Mouse (Mus musculus): ENCODE measurements around the gene Dcps. TPM values are rescaled to one million over a fixed set of nuclear protein-coding genes. Genes with fewer than 3 reads are reported as not detected.

Dcps gene
- polyA plus RNA-seq, 1 experiment from 2014 or later = 85.6 TPM

DNA sequence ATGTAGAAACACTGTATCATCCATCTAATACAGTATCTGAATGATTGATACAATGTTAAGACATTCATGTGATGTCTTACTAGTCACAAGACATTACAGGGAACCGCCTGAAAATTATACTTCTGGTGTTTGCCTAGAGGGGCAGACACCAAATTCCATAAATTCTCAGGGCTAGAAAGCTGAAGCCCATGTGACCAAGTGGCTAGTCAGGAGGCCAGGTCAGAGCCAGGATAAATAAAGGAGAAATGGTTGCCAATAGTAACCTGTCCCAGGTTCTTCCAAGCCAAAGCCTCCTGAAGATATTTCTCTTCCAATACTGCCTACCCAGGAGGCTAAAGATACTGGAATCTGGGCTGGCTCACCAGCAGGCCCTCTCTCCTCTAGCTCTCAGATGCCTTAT lies 80.1 kb downstream of the Dcps start:
- Histone ChIP-seq H3K4me1 (no peaks in the 10 kb centered on the region), H3K27ac (replicated peaks) (no peak overlapping the region), H3K4me3 (no peak overlapping the region), H3K9ac (replicated peaks) (no peak overlapping the region), H3K36me3 (no peaks in the 10 kb centered on the region), H3K9me3 (no peaks in the 10 kb centered on the region), H3K27me3 (no peaks in the 10 kb centered on the region), H3K4me2 (replicated peaks) (no peak overlapping the region)
- 97% methylated on average over 1 of the region's 1 CpGs for WGBS
- ATAC-seq (replicated peaks) = no peak

DNA sequence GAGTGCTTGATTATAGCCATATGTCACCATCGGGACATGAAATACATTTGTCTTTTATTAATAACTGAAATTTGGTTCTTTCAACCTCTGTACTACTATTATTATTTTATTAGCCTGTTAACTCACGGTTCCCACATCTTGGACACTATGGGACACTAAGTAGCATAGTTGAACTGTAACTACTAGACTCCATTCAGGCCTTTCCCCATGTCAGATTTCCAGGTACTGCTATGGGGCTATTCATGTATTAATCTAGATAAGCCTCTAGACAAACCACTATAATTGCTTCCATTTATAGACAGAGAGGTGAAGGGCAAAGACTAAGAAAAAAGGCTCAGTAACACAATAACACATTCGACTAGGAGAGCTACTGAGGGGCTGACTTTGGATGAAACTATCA lies 82.5 kb downstream of the Dcps start:
- Histone ChIP-seq H3K4me3 (no peak overlapping the region), H3K4me2 (replicated peaks) (no peak overlapping the region), H3K4me1 (no peaks in the 10 kb centered on the region), H3K27ac (replicated peaks) (no peak overlapping the region), H3K9me3 (no peaks in the 10 kb centered on the region), H3K27me3 (no peaks in the 10 kb centered on the region), H3K36me3 (no peaks in the 10 kb centered on the region), H3K9ac (replicated peaks) (no peak overlapping the region)
- WGBS = 95% methylated on average over 3 of the region's 3 CpGs
- no peak for ATAC-seq (replicated peaks)

DNA sequence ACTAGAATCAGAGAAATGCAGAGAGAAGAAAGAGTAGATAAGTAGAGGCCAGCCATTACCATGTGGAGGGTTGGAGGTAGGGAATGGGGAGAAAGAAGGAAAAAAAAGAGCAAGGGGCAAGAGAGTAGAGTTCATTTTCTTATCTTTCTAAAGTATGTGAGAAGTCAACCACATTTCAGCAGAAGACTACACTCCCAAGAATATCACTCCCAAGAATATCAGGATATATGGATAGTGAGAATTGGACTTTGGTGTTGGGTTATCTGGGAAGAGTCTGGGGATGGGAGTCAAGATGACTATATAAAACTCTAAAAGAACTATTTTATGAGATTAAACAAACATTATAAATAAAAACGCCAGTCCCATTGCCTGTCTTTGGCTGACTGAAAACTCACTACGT lies 83.0 kb downstream of the Dcps start:
- Histone ChIP-seq H3K4me1 (no peaks in the 10 kb centered on the region), H3K27me3 (no peaks in the 10 kb centered on the region), H3K9ac (replicated peaks) (no peak overlapping the region), H3K9me3 (no peaks in the 10 kb centered on the region), H3K4me2 (replicated peaks) (no peak overlapping the region), H3K4me3 (no peak overlapping the region), H3K27ac (replicated peaks) (no peak overlapping the region), H3K36me3 (no peaks in the 10 kb centered on the region)
- 99% methylated on average over 2 of the region's 2 CpGs for WGBS
- ATAC-seq (replicated peaks) = no peak

Other genes with a start within 250 kb of the Dcps start
- gene St3gal4, start 56.8 kb downstream of the Dcps start, polyA plus RNA-seq (2015; fragmentation: Nextera tagmentation; extraction: Ambion mirVana) = 13.7 and 13.8 TPM in 2 replicates
- 49.4 and 54.4 TPM in 2 replicates for gene Srpr, start 24.1 kb upstream of the Dcps start, polyA plus RNA-seq (2015; fragmentation: Nextera tagmentation; extraction: Ambion mirVana)
- 3.8 and 4.4 TPM in 2 replicates for gene Tirap, start 24.2 kb upstream of the Dcps start, polyA plus RNA-seq (2015; fragmentation: Nextera tagmentation; extraction: Ambion mirVana)
- 42.8 and 43.4 TPM in 2 replicates for gene Foxred1, start 35.0 kb upstream of the Dcps start, polyA plus RNA-seq (2015; fragmentation: Nextera tagmentation; extraction: Ambion mirVana)
- gene Fam118b, start 91.7 kb upstream of the Dcps start, polyA plus RNA-seq (2015; fragmentation: Nextera tagmentation; extraction: Ambion mirVana) = 85.3 and 92.9 TPM in 2 replicates
- 20.3 and 23.6 TPM in 2 replicates for gene Rpusd4, start 91.8 kb upstream of the Dcps start, polyA plus RNA-seq (2015; fragmentation: Nextera tagmentation; extraction: Ambion mirVana)
- 15.0 and 18.2 TPM in 2 replicates for gene Cdon, start 245.1 kb upstream of the Dcps start, polyA plus RNA-seq (2015; fragmentation: Nextera tagmentation; extraction: Ambion mirVana)